Mouse (Mus musculus): ENCODE results near the gene Gm10570. TPM values are rescaled to one million over a fixed set of nuclear protein-coding genes. Genes with fewer than 3 reads are reported as not detected.

The Gm10570 gene
- total and polyA plus RNA-seq, 3 experiments = not detected

DNA sequence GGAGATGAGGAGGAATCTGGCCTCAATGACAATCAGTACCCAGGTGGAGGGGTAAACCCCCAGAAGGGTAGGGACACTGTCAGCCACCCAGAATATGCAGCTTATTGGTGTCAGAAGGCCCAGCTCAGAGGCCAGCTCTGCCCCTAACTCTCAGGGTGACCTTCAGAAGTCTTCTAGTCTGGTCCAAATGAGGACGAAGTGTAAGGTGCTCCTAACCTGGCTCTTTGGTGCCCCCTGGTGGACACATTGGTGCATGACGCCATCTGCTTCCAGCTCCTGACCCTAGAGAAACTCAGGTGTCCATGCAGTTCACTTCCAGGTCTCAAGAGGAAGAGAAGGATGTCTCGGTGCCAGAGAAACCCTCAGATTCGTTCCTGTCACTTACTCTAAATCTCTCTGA, 16.2 kb downstream of the Gm10570 start (continued):
- TF ChIP-seq UBTF (IDR thresholded peaks at IDR 0.05; ENCODE audit: borderline replicate concordance, insufficient read depth, low read depth, low read length) = no peak

DNA sequence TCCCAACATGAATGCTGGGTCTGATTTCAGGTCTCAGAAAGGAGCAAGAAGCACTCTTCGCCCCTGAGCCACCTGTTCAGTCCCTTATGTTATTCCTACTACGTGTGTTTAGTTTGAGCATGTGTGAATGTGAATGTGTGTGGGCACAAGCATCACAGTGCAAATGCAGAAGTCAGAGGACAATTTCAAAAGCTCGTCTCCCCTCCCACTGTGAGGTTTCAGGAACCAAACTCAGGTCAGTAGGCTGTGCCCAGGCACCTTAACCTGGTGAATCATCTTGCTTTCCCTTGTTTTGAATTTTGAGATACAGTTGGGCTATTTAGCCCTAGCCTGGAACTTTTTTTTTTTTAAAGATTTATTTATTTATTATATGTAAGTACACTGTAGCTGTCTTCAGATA, 18.6 kb downstream of the Gm10570 start:
- Histone ChIP-seq H3K4me3 (ENCODE audit: control insufficient read depth in 1 of 2, insufficient read depth in 1 of 2, low read depth in 2 of 2, low read length in 2 of 2) (no peak overlapping the region), H3K9ac (ENCODE audit: control insufficient read depth, low read depth, low read length, poor library complexity, severe bottlenecking) (no peak overlapping the region), H3K4me1 (ENCODE audit: control insufficient read depth in 1 of 2, insufficient read depth in 2 of 2, low read length in 2 of 2) (peaks cover 1 to 3% of the 10 kb centered on the region in 2 experiments; a peak in 2 of 4 replicates), H3K27ac (ENCODE audit: control insufficient read depth, low read depth, low read length) (no peak overlapping the region), H3K27me3 (ENCODE audit: control insufficient read depth in 1 of 2, insufficient read depth in 2 of 2, low read length in 2 of 2) (peaks cover 2 to 14% of the 10 kb centered on the region in 2 experiments; a peak in 3 of 4 replicates), H3K9me3 (replicated peaks; ENCODE audit: insufficient read depth, low read length) (no peaks in the 10 kb centered on the region), H3K79me2 (ENCODE audit: control insufficient read depth, insufficient read depth, low read length, poor library complexity) (no peaks in the 10 kb centered on the region), H3K36me3 (ENCODE audit: control insufficient read depth in 1 of 2, insufficient read depth in 2 of 2, low read length in 2 of 2) (peaks cover 0 to under 1% of the 10 kb centered on the region in 2 experiments; a peak in 1 of 4 replicates)
- no peak for DNase-seq (ENCODE audit: low read depth, low spot score)
- TF ChIP-seq UBTF (IDR thresholded peaks at IDR 0.05; ENCODE audit: borderline replicate concordance, insufficient read depth, low read depth, low read length) = no peak
- no peak for TF ChIP-seq RAD21 (IDR thresholded peaks at IDR 0.05; ENCODE audit: low read depth, low read length)
- TF ChIP-seq HCFC1 (IDR thresholded peaks at IDR 0.05; ENCODE audit: low read depth, low read length) = no peak
- no peak for TF ChIP-seq ZKSCAN1 (IDR thresholded peaks at IDR 0.05; ENCODE audit: low read depth, low read length)
- no peak for TF ChIP-seq MYB (IDR thresholded peaks at IDR 0.05; ENCODE audit: low read depth, low read length)
- TF ChIP-seq TAL1 (IDR thresholded peaks at IDR 0.05; ENCODE audit: low read length) = no peak

DNA sequence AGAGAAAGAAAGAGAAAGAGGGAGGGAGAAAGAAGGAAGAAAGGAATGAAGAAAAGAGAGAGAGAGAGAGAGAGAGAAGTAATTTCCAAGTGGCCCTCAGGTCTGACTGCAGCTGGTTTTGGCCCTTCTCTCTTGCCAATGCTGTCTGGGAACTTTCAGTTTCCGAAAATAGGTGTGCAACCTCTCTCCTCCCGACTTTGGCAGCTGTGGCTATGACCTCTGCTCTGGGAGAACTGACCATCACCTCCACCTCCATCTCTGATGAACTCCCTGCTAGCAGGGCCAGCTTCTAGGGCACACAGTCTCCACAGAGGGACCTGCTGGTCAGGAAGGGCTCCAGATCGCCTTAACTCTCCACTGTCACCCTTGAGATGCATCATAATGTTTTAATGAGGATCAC, 21.9 kb downstream of the Gm10570 start:
- TF ChIP-seq GABPA (IDR thresholded peaks at IDR 0.05; ENCODE audit: low read depth, low read length) = no peak
- TF ChIP-seq TAL1 (IDR thresholded peaks at IDR 0.05; ENCODE audit: low read length) = no peak
- TF ChIP-seq MAX (IDR thresholded peaks at IDR 0.05; ENCODE audit: low read length) = no peak
- TF ChIP-seq EP300 (IDR thresholded peaks at IDR 0.05; ENCODE audit: low read depth in 1 of 2, low read length in 2 of 2) = no peak
- no peak for TF ChIP-seq UBTF (IDR thresholded peaks at IDR 0.05; ENCODE audit: borderline replicate concordance, insufficient read depth, low read depth, low read length)
- H3K9ac ChIP-seq (ENCODE audit: control insufficient read depth, low read depth, low read length, poor library complexity, severe bottlenecking) = no peak overlapping the region
- H3K4me1 ChIP-seq (ENCODE audit: control insufficient read depth in 1 of 2, insufficient read depth in 2 of 2, low read length in 2 of 2) = peaks cover 0 to 5% of the 10 kb centered on the region in 2 experiments; a peak in 1 of 4 replicates
- no peaks in the 10 kb centered on the region for H3K36me3 ChIP-seq (ENCODE audit: control insufficient read depth in 1 of 2, insufficient read depth in 2 of 2, low read length in 2 of 2)
- no peak overlapping the region for H3K27ac ChIP-seq (ENCODE audit: control insufficient read depth, low read depth, low read length)
- H3K79me2 ChIP-seq (ENCODE audit: control insufficient read depth, insufficient read depth, low read length, poor library complexity) = no peaks in the 10 kb centered on the region
- no peaks in the 10 kb centered on the region for H3K9me3 ChIP-seq (replicated peaks; ENCODE audit: insufficient read depth, low read length)
- H3K27me3 ChIP-seq (ENCODE audit: control insufficient read depth in 1 of 2, insufficient read depth in 2 of 2, low read length in 2 of 2) = peaks cover 2 to 14% of the 10 kb centered on the region in 2 experiments; a peak in 3 of 4 replicates
- DNase-seq (ENCODE audit: low read depth, low spot score) = no peak
- no peak overlapping the region for H3K4me3 ChIP-seq (ENCODE audit: control insufficient read depth in 1 of 2, insufficient read depth in 1 of 2, low read depth in 2 of 2, low read length in 2 of 2)

DNA sequence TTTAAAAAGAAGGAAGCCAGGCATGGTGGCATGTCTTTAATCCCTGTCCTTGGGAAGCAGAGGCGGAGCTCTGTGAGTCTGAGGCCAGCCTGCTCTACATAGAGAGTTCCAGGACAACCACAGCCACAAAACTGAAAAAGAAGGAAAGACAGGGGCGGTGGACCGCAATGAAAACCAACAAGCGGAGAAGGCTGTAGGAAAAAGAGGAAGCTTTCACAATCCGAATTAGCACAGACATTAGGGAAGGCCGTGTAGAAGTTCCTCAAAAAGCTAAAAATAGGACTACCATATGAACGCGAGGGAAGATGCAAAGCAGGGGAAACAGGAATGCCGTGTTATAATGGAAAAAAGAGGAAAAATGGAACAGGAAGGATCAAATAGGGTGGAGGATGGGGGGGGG, 24.6 kb downstream of the Gm10570 start:
- Histone ChIP-seq H3K4me1 (ENCODE audit: control insufficient read depth in 1 of 2, insufficient read depth in 2 of 2, low read length in 2 of 2) (peaks cover 0 to 5% of the 10 kb centered on the region in 2 experiments; a peak in 1 of 4 replicates), H3K9ac (ENCODE audit: control insufficient read depth, low read depth, low read length, poor library complexity, severe bottlenecking) (no peak overlapping the region), H3K27me3 (ENCODE audit: control insufficient read depth in 1 of 2, insufficient read depth in 2 of 2, low read length in 2 of 2) (peaks cover 2 to 12% of the 10 kb centered on the region in 2 experiments; a peak in 3 of 4 replicates), H3K4me3 (ENCODE audit: control insufficient read depth in 1 of 2, insufficient read depth in 1 of 2, low read depth in 2 of 2, low read length in 2 of 2) (no peak overlapping the region), H3K9me3 (replicated peaks; ENCODE audit: insufficient read depth, low read length) (no peaks in the 10 kb centered on the region), H3K36me3 (ENCODE audit: control insufficient read depth in 1 of 2, insufficient read depth in 2 of 2, low read length in 2 of 2) (no peaks in the 10 kb centered on the region), H3K27ac (ENCODE audit: control insufficient read depth, low read depth, low read length) (no peak overlapping the region), H3K79me2 (ENCODE audit: control insufficient read depth, insufficient read depth, low read length, poor library complexity) (no peaks in the 10 kb centered on the region)
- 0 out of 2 replicates have a peak, but pooled peaks have one; percentile 9 for TF ChIP-seq RCOR1 (IDR thresholded peaks at IDR 0.05; ENCODE audit: low read depth, low read length)
- no peak for TF ChIP-seq ELF1 (IDR thresholded peaks at IDR 0.05; ENCODE audit: low read depth, low read length)
- peak; percentile 81; the same call in 1 of the 2 replicates for TF ChIP-seq MEF2A (IDR thresholded peaks at IDR 0.05; ENCODE audit: extremely low read depth, insufficient replicate concordance, low read depth, low read length, poor library complexity, severe bottlenecking)
- DNase-seq (ENCODE audit: low read depth, low spot score) = peak; percentile 39

All from MEL (cell line).